20 mouse cellular contexts compared by ENCODE assay signal in the genomic region with DNA sequence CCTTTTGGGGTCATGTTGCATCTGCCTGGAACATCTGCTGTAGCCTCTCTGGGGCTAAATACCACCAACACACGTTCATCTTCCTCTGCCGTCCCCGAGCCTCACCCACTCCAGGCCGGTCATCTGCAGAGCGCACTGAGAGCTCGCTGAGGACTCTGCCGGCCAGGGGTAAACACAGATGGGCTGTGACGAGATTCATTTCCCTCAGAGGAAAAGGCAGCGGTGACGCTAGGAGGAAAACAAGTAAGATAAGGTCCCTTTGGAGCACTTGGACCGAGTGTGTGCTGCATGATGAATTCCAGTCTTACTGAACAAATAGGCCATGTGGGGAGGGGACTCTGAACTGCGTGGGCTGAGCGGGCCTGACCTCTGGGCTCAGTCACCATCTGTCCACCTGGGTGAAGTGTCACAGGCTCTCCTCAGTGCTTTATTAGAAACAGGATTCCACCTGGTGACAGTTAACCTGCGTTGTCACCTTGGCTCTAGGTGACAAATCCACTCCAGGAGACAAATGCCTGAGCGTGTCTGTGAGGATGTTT.
DNase-seq lines count a peak whose midpoint lies in the region; ATAC-seq and TF ChIP-seq lines count a peak whose summit lies in the region.
"Had no signal": no experiment of that assay in that cellular context is flagged by ENCODE, and none has a peak within 500 bp of the region (broad histone marks: within the 10 kb centered on the region; RNA-seq: fewer than 3 reads in every experiment).

No protein-coding gene starts in this region.

- TF ChIP-seq EP300 in heart, postnatal 0 days (IDR thresholded peaks at IDR 0.05; ENCODE audit: low read depth), result no peak

- no peak overlapping the region for H3K4me2 ChIP-seq in heart, embryonic 12.5 days
- no peak overlapping the region for H3K4me2 ChIP-seq in heart, postnatal 0 days (ENCODE audit: low read depth, low read length)
- H3K4me2 ChIP-seq: embryonic facial prominence, embryonic 13.5 days; limb, embryonic 12.5 days; neural tube, embryonic 12.5 days had no signal

- WGBS in heart, embryonic 12.5 days, result 44% methylated on average over 15 of the region's 15 CpGs
- WGBS in liver, adult 2 months, result 25% methylated on average over 15 of the region's 15 CpGs
- WGBS in embryonic facial prominence, embryonic 10.5 days, result 60% methylated on average over 15 of the region's 15 CpGs
- WGBS in heart, postnatal 0 days, result 46% methylated on average over 15 of the region's 15 CpGs

- H3K4me1 ChIP-seq in heart, embryonic 12.5 days (replicated peaks), result peaks cover 15% of the 10 kb centered on the region
- H3K4me1 ChIP-seq in liver, adult 2 months (ENCODE audit: control insufficient read depth, insufficient read depth, low read length), result no peaks in the 10 kb centered on the region
- peaks cover 38% of the 10 kb centered on the region for H3K4me1 ChIP-seq in embryonic facial prominence, embryonic 10.5 days
- no peaks in the 10 kb centered on the region for H3K4me1 ChIP-seq in heart, postnatal 0 days (ENCODE audit: control insufficient read depth, insufficient read depth)

- ATAC-seq in heart, embryonic 12.5 days (ENCODE audit: insufficient number of reproducible peaks, low FRiP score), result no peak
- peak; percentile 62 for ATAC-seq in heart, postnatal 0 days (ENCODE audit: insufficient read depth, low read depth)
- no peak for ATAC-seq in erythroblast, adult 5-6 weeks (replicated peaks; ENCODE audit: low FRiP score, poor library complexity, severe bottlenecking)

- H3K79me2 ChIP-seq in liver, adult 2 months (ENCODE audit: control insufficient read depth, insufficient read depth, low read length), result no peaks in the 10 kb centered on the region

- H3K4me3 ChIP-seq in heart, embryonic 12.5 days, result no peak overlapping the region
- H3K4me3 ChIP-seq in liver, adult 2 months (ENCODE audit: insufficient read depth, low read depth, low read length), result no peak overlapping the region
- H3K4me3 ChIP-seq in embryonic facial prominence, embryonic 10.5 days, result no peak overlapping the region
- H3K4me3 ChIP-seq in heart, postnatal 0 days (ENCODE audit: low read depth, low read length), result no peak overlapping the region
- H3K4me3 ChIP-seq: embryonic facial prominence, embryonic 13.5 days; limb, embryonic 12.5 days; midbrain, embryonic 10.5 days; neural tube, embryonic 12.5 days had no signal

- no peak overlapping the region for H3K27ac ChIP-seq in heart, embryonic 12.5 days (ENCODE audit: poor library complexity, severe bottlenecking)
- peak overlapping the region; percentile 29 for H3K27ac ChIP-seq in liver, adult 2 months (replicated peaks; ENCODE audit: insufficient read depth, low read depth, low read length)
- H3K27ac ChIP-seq in embryonic facial prominence, embryonic 10.5 days (replicated peaks), result peak overlapping the region; percentile 62
- peak overlapping the region; percentile 11; the same call in 1 of the 2 replicates for H3K27ac ChIP-seq in heart, postnatal 0 days (ENCODE audit: low read depth)
- H3K27ac ChIP-seq: embryonic facial prominence, embryonic 13.5 days; limb, embryonic 12.5 days; neural tube, embryonic 12.5 days had no signal

- TF ChIP-seq POLR2A in liver, adult 2 months (IDR thresholded peaks at IDR 0.05; ENCODE audit: extremely low read depth, insufficient read depth, low read length), result no peak

- TF ChIP-seq CTCF in liver, adult 2 months (IDR thresholded peaks at IDR 0.05; ENCODE audit: low read depth, low read length), result no peak
- TF ChIP-seq CTCF in heart, postnatal 0 days (IDR thresholded peaks at IDR 0.05; ENCODE audit: low read depth), result no peak

- peak; percentile 15 for DNase-seq in heart, adult 8-10 months (ENCODE audit: low spot score)
- no peak for DNase-seq in liver, adult 2 months (ENCODE audit: extremely low read depth, low read depth, low spot score)
- DNase-seq in liver, result no peak
- DNase-seq in embryonic facial prominence, embryonic 10.5 days (ENCODE audit: low spot score), result no peak
- DNase-seq in heart, postnatal 0 days (ENCODE audit: low spot score), result peak; percentile 16
- no peak for DNase-seq in cerebellum, postnatal 25 days
- DNase-seq: adrenal gland, postnatal 25 days; cerebellum, adult 11-12 months; cerebellum, postnatal 36 days; kidney, adult 2 months; lung, adult 2 months; lung, postnatal 4 days; thymus, postnatal 25 days had no signal

- H3K9me3 ChIP-seq in heart, embryonic 12.5 days (replicated peaks), result no peaks in the 10 kb centered on the region
- no peaks in the 10 kb centered on the region for H3K9me3 ChIP-seq in embryonic facial prominence, embryonic 10.5 days
- H3K9me3 ChIP-seq in heart, postnatal 0 days (replicated peaks; ENCODE audit: control insufficient read depth, low read length), result 0 out of 2 replicates have a peak, but pooled peaks cover 3% of the 10 kb centered on the region
- H3K9me3 ChIP-seq: embryonic facial prominence, embryonic 13.5 days; limb, embryonic 12.5 days; midbrain, embryonic 10.5 days; neural tube, embryonic 12.5 days had no signal

- peaks cover 27% of the 10 kb centered on the region for H3K36me3 ChIP-seq in heart, embryonic 12.5 days
- H3K36me3 ChIP-seq in liver, adult 2 months (ENCODE audit: control insufficient read depth, insufficient read depth, low read length), result peaks cover 2% of the 10 kb centered on the region; the same call in 1 of the 2 replicates
- H3K36me3 ChIP-seq in embryonic facial prominence, embryonic 10.5 days (replicated peaks), result peaks cover 47% of the 10 kb centered on the region
- peaks cover 21% of the 10 kb centered on the region for H3K36me3 ChIP-seq in heart, postnatal 0 days (replicated peaks; ENCODE audit: control insufficient read depth, insufficient read depth, low read length)

- H3K27me3 ChIP-seq in heart, embryonic 12.5 days (replicated peaks), result no peaks in the 10 kb centered on the region
- no peaks in the 10 kb centered on the region for H3K27me3 ChIP-seq in liver, adult 2 months (ENCODE audit: control insufficient read depth, insufficient read depth, low read length)
- no peaks in the 10 kb centered on the region for H3K27me3 ChIP-seq in embryonic facial prominence, embryonic 10.5 days (replicated peaks; ENCODE audit: low read depth, poor library complexity, severe bottlenecking)
- H3K27me3 ChIP-seq in heart, postnatal 0 days (ENCODE audit: control insufficient read depth, insufficient read depth, low read length), result no peaks in the 10 kb centered on the region
- H3K27me3 ChIP-seq: CH12.LX; embryonic facial prominence, embryonic 13.5 days; limb, embryonic 12.5 days; neural tube, embryonic 12.5 days had no signal

- H3K9ac ChIP-seq in heart, embryonic 12.5 days, result no peak overlapping the region
- no peak overlapping the region for H3K9ac ChIP-seq in liver, adult 2 months (ENCODE audit: low read depth, low read length)
- H3K9ac ChIP-seq in heart, postnatal 0 days (replicated peaks; ENCODE audit: low read depth, low read length), result no peak overlapping the region
- H3K9ac ChIP-seq: embryonic facial prominence, embryonic 13.5 days; limb, embryonic 12.5 days; neural tube, embryonic 12.5 days had no signal

Comparison
In these comparisons a context has a peak if more than half of its experiments do, and no peak if none do; other contexts are left out.
1. DNase-seq: peak in heart, adult 8-10 months (single experiment) and heart, postnatal 0 days (single experiment); none in liver, adult 2 months (single experiment), liver (single experiment), embryonic facial prominence, embryonic 10.5 days (single experiment) and cerebellum, postnatal 25 days (0 of 2).